Mouse (Mus musculus): ENCODE measurements around the gene Abcc5.

DNA sequence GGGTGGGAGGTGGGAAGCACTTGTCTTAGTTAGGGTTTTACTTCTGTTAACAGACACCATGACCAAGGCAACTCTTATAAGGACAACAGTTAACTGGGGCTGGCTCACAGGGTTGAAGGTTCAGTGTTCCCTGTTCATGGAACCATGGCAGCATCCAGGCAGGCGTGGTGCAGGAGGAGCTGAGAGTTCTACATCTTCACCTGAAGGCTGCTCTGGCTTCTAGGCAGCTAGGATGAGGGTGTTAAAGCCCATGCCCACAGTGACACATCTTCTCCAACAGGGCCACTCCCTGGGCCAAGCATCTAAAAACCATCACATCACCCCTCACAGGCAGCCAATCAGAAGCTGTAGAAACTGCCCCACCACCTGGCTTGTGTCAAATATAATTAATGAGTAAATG lies 45.5 kb upstream of the Abcc5 start:
- TF ChIP-seq CTCF (conservative IDR thresholded peaks at IDR 0.05; ENCODE audit: insufficient read depth, insufficient read length, low read depth, low read length) (no peak), POLR2A (IDR thresholded peaks at IDR 0.05; ENCODE audit: low read depth, low read length) (no peak)
